Mouse (Mus musculus): Measurements from ENCODE around the gene Ldah.

GRCm38 (mm10) chr12:8313773-8314172, 105.9 kb downstream of the Ldah start:
- TF ChIP-seq CTCF (IDR thresholded peaks at IDR 0.05) (no peak), POLR2A (IDR thresholded peaks at IDR 0.05; ENCODE audit: insufficient read depth, low read depth, low read length) (no peak)

Data from heart, adult 2 months (tissue).